Mouse (Mus musculus) midbrain, embryonic 10.5 days (tissue): ENCODE measurements around the gene Gm10382. TPM values are rescaled to one million over a fixed set of nuclear protein-coding genes. Genes with fewer than 3 reads are reported as not detected.
"Not testable (repeated sequence)": the region's sequence is repeated elsewhere in the genome, so short reads cannot be mapped to it uniquely, and the experiment has no call there.

Experiments used
- DNase-seq: peaks from one replicate; pipeline ENCODE4 v3.0.0-alpha.2; 2017; ENCODE audit warnings: low spot score
- H3K27ac ChIP-seq: fragments of 300-500 bp; sonication (generic); replicated peaks from 2 replicates; pipeline ENCODE4 v1.5.1; 2016; ENCODE audit warnings: mild to moderate bottlenecking
- H3K27me3 ChIP-seq: fragments of 300-500 bp; sonication (generic); 2 replicates; pipeline ENCODE4 v1.6.1; 2016; ENCODE audit warnings: low read depth, mild to moderate bottlenecking; ENCODE audit not compliant: poor library complexity, severe bottlenecking
- H3K36me3 ChIP-seq: fragments of 300-500 bp; sonication (generic); 2 replicates; pipeline ENCODE4 v1.6.1; 2016; ENCODE audit warnings: mild to moderate bottlenecking, moderate library complexity
- H3K4me1 ChIP-seq: fragments of 300-500 bp; sonication (generic); 2 replicates; pipeline ENCODE4 v1.6.1; 2016
- H3K4me3 ChIP-seq: fragments of 300-500 bp; sonication (generic); 2 replicates; pipeline ENCODE4 v1.5.1; 2016; ENCODE audit warnings: mild to moderate bottlenecking, moderate library complexity
- H3K9me3 ChIP-seq: fragments of 300-500 bp; sonication (generic); replicated peaks from 2 replicates; pipeline ENCODE4 v1.6.1; 2016; ENCODE audit warnings: mild to moderate bottlenecking
- WGBS: fragments of 180-500 bp; shearing (Covaris S2); methylation state at CpG from one replicate; pipeline ENCODE4 v1.1.7; 2016; 5-methylcytosine and 5-hydroxymethylcytosine counted together
- polyA plus RNA-seq: library from polyadenylated mRNA; unstranded; fragments of >200 nt; fragmentation: Nextera tagmentation; extraction: Ambion mirVana; gene quantifications from 2 replicates; pipeline ENCODE4 v1.2.1, GENCODE M21; 2016

Gene Gm10382
- polyA plus RNA-seq, 1 experiment from 2014 or later: 0.56 TPM

DNA sequence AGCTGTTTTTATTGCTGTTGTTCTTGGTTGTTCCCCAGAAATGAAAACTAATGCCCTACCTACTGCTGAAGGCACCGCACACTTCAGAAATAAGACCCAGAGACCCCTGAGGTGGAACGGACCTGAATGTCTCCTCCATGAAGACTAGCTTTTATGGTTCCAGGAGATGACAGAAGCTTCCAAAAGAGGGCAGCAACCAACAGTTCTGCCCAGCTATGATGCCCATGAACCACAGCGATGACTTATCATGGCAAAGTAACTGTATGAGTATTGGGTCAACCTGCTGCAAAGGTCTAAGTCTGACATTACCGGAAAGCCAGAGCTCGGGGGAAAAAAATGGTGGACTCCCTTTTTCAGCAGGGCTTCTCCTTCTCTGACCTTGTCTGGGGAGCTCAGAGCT lies 10.2 kb upstream of the Gm10382 start:
- peaks cover 13% of the 10 kb centered on the region for H3K4me1 ChIP-seq
- no peak overlapping the region for H3K27ac ChIP-seq
- H3K27me3 ChIP-seq: no peaks in the 10 kb centered on the region
- H3K36me3 ChIP-seq: peaks cover 7% of the 10 kb centered on the region; the same call in 1 of the 2 replicates
- DNase-seq: no peak
- WGBS: 85% methylated on average over 5 of the region's 5 CpGs
- no peaks in the 10 kb centered on the region for H3K9me3 ChIP-seq
- no peak overlapping the region for H3K4me3 ChIP-seq

DNA sequence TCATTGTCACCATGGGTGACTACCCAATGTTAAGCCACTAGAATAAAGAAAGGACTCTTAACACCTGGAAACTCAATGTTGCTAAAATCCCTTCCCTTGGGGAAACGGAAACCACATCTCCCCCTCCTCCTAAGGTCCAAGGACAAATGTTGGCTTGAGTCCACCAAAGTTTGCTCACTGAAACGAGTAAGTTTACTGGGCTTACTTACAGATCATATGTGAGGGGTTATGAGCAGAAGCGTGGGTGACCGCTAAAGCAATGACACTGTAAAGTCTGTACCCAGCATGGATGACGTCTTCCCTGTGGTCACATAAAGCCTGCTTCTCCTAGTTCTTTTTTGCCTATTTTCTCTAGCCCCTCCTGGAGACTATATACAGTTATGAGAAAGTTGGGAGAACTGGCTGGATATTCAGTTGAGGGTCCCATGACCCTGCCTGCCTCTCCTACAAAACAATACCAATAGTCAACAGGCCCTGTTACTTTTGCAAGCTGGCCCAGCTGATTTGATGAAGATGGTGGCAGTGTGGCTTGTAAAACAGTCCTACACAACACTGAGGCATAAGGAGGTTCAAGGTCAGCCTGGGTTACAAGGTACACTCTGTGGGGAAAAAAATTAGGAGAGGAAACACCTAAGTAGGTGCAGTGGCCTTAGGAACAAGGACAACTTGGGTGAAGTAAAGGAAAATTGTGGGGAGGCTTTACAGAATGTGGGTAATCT lies 7.0 kb upstream of the Gm10382 start:
- H3K27ac ChIP-seq: no peak overlapping the region
- H3K4me3 ChIP-seq: no peak overlapping the region
- H3K36me3 ChIP-seq: peaks cover 30% of the 10 kb centered on the region
- WGBS: 85% methylated on average over 5 of the region's 5 CpGs
- H3K9me3 ChIP-seq: no peaks in the 10 kb centered on the region
- peaks cover 19% of the 10 kb centered on the region for H3K4me1 ChIP-seq
- no peak for DNase-seq
- no peaks in the 10 kb centered on the region for H3K27me3 ChIP-seq

GRCm38 (mm10) chr5:125382673-125383558 lies 6.2 kb upstream of the Gm10382 start:
- Histone ChIP-seq H3K27ac (no peak overlapping the region), H3K4me3 (no peak overlapping the region), H3K27me3 (no peaks in the 10 kb centered on the region), H3K4me1 (peaks cover 15% of the 10 kb centered on the region), H3K9me3 (no peaks in the 10 kb centered on the region), H3K36me3 (peaks cover 32% of the 10 kb centered on the region)
- peak; percentile 52 for DNase-seq
- WGBS: 60% methylated on average over 6 of the region's 6 CpGs

GRCm38 (mm10) chr5:125383637-125384420 lies 5.3 kb upstream of the Gm10382 start:
- Histone ChIP-seq H3K9me3 (no peaks in the 10 kb centered on the region), H3K4me3 (no peak overlapping the region), H3K36me3 (peaks cover 41% of the 10 kb centered on the region), H3K4me1 (peaks cover 16% of the 10 kb centered on the region), H3K27ac (no peak overlapping the region), H3K27me3 (no peaks in the 10 kb centered on the region)
- DNase-seq: no peak
- 82% methylated on average over 3 of the region's 3 CpGs for WGBS

DNA sequence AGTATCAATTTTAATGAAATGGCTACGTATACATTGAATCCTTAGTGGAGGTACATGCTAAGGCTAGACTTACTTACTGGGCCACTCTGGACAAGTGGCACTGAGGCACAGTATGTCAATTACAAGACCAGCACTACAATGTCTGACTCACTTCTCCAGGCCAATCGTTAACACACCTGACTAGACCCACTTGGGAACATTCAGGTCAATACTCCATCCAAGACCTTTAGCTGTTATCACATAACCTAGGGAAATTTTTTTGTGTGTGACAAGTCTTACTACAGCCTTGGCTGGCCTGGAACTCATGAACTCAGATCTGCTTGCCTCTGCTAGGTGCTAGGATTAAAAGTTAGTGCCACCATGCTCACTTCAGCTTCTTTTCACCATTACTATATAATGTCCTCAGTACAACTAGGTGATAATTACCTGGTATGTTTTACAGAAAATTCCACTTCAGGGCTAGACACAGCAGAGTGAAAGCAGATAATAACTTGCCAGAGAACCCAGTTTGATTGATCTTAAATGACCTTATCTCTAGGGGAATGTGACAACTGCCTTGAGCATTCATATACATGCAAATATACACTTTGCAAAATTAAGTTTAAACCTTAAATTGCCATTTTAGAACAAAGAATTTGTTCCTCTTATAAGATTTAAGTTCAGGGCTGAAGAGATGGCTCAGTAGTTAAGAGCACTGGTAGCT lies 4.5 kb upstream of the Gm10382 start:
- WGBS: 86% methylated on average over 2 of the region's 2 CpGs
- Histone ChIP-seq H3K9me3 (no peaks in the 10 kb centered on the region), H3K4me3 (no peak overlapping the region)

GRCm38 (mm10) chr5:125385215-125385940 lies 3.7 kb upstream of the Gm10382 start:
- peaks cover 19% of the 10 kb centered on the region for H3K4me1 ChIP-seq

More for the DNA sequence above, 4.5 kb upstream of the Gm10382 start:
- H3K36me3 ChIP-seq: peaks cover 41% of the 10 kb centered on the region
- H3K27ac ChIP-seq: no peak overlapping the region
- no peaks in the 10 kb centered on the region for H3K27me3 ChIP-seq
- DNase-seq: no peak
- peaks cover 13% of the 10 kb centered on the region for H3K4me1 ChIP-seq

GRCm38 (mm10) chr5:125387295-125387694 lies 1.8 kb upstream of the Gm10382 start:
- not testable (repeated sequence) for H3K27me3 ChIP-seq, H3K9me3 ChIP-seq, H3K27ac ChIP-seq, DNase-seq, H3K4me3 ChIP-seq
- H3K36me3 ChIP-seq: peaks cover 41% of the 10 kb centered on the region
- H3K4me1 ChIP-seq: peaks cover 24% of the 10 kb centered on the region
- 94% methylated on average over 5 of the region's 6 CpGs for WGBS

More at GRCm38 (mm10) chr5:125385215-125385940, 3.7 kb upstream of the Gm10382 start:
- H3K9me3 ChIP-seq: no peaks in the 10 kb centered on the region
- 87% methylated on average over 8 of the region's 8 CpGs for WGBS
- no peak overlapping the region for H3K4me3 ChIP-seq
- no peaks in the 10 kb centered on the region for H3K27me3 ChIP-seq
- no peak for DNase-seq
- no peak overlapping the region for H3K27ac ChIP-seq
- H3K36me3 ChIP-seq: peaks cover 41% of the 10 kb centered on the region

- WGBS: 30% methylated on average over 13 of the region's 13 CpGs
- Histone ChIP-seq H3K4me1 (peaks cover 36% of the 10 kb centered on the region), H3K9me3 (no peaks in the 10 kb centered on the region), H3K27ac (peak overlapping the region; percentile 100), H3K27me3 (no peaks in the 10 kb centered on the region), H3K4me3 (peak overlapping the region; percentile 99), H3K36me3 (peaks cover 38% of the 10 kb centered on the region)
- DNase-seq: no peak
These were observed 597 bp upstream of the Gm10382 start for GRCm38 (mm10) chr5:125388358-125389092.

- H3K9me3 ChIP-seq: no peaks in the 10 kb centered on the region
- peak within 1 kb of the TSS; percentile 99 for H3K4me3 ChIP-seq
- peak; percentile 89 for DNase-seq
- H3K27ac ChIP-seq: peak within 1 kb of the TSS; percentile 100
- H3K36me3 ChIP-seq: peaks cover 25% of the 10 kb centered on the region
- H3K27me3 ChIP-seq: no peaks in the 10 kb centered on the region
- 1% methylated on average over 68 of the region's 69 CpGs for WGBS
- peaks cover 49% of the 10 kb centered on the region for H3K4me1 ChIP-seq
These were observed 688 bp downstream of the Gm10382 start, which contains the start of gene Ubc for GRCm38 (mm10) chr5:125389579-125390441. Gene Ubc, minus strand, starts transcription at chr5:125390202.

DNA sequence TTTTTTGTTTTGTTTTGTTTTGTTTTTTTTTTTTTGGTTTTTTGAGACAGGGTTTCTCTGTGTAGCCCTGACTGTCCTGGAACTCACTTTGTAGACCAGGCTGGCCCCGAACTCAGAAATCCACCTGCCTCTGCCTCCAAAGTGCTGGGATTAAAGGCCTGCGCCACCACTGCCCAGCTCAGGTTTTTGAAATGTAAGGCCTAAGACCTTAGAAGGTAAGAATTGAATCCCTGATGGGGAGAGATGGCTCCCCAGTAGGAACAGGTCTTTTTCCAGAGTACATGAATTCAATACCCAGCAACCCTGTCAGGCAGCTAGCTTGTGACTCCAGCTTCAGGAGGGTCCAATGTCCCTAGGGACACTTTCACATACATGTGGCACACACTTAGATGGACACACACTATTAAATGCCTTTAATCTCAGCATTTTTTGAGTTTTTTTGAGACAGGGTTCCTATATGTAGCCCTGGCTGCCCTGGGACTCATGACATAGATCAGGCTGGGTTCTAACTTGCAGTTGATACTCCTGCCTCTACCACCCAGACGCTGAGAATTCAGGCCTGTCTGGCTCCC lies 1.9 kb downstream of the Gm10382 start:
- Histone ChIP-seq H3K9me3 (no peaks in the 10 kb centered on the region), H3K36me3 (peaks cover 13% of the 10 kb centered on the region), H3K4me1 (peaks cover 50% of the 10 kb centered on the region), H3K27ac (peak overlapping the region; percentile 100), H3K4me3 (no peak overlapping the region), H3K27me3 (no peaks in the 10 kb centered on the region)
- WGBS: 93% methylated on average over 3 of the region's 3 CpGs
- no peak for DNase-seq
